Mouse (Mus musculus) testis, postnatal 10 days (tissue): ENCODE results near the gene Trim75.
A peak's percentile ranks its signal among the peaks of the same experiment; 100 is the strongest.

Source experiments
- DNase-seq: peaks from one replicate; pipeline ENCODE4 v3.0.0; 2021; ENCODE audit warnings: low spot score

Trim75 gene

GRCm38 (mm10) chr8:64944831-64945230 is 42.8 kb downstream of the Trim75 start:
- no peak for DNase-seq

GRCm38 (mm10) chr8:64942946-64943345 is 44.7 kb downstream of the Trim75 start:
- no peak for DNase-seq

GRCm38 (mm10) chr8:64941495-64941894 is 46.1 kb downstream of the Trim75 start:
- peak; percentile 91 for DNase-seq

GRCm38 (mm10) chr8:64941019-64941418 is 46.6 kb downstream of the Trim75 start:
- no peak for DNase-seq

- DNase-seq: no peak
These were observed 52.6 kb downstream of the Trim75 start for GRCm38 (mm10) chr8:64934997-64935396.
